Mouse (Mus musculus): ENCODE results near the gene Zfp462.

DNA sequence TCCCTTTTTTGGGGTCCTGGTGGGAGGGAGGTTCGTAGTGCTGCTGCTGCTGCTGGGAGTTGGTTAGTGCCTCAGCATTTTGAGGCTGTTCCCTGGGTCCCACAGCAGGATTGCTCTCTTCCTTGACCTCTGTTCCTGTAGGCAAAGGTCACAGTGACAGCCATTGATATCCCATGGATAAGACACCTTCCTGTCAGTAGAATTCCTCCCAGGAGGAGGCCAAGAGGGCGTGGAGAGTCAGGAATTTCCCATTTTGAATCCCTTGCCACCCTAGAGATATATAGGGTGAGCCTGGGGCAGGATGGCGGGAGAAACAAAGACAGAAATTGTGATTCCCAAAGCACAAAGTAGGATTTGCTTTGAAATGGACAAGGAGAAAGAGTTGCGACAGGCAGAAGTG is 106.5 kb downstream of the Zfp462 start:
- TF ChIP-seq CTCF (IDR thresholded peaks at IDR 0.05; ENCODE audit: low read depth) (no peak), EP300 (IDR thresholded peaks at IDR 0.05; ENCODE audit: low read depth) (no peak)
